In genomic region chr8:104096644-104097043, GRCm38 (mm10) we compare ENCODE assay signal across 10 mouse cellular contexts. TPM values are rescaled to one million over a fixed set of nuclear protein-coding genes. Genes with fewer than 3 reads are reported as not detected.
DNase-seq lines count a peak whose midpoint lies in the region; ATAC-seq and TF ChIP-seq lines count a peak whose summit lies in the region.
"Had no signal": no experiment of that assay in that cellular context is flagged by ENCODE, and none has a peak within 500 bp of the region (broad histone marks: within the 10 kb centered on the region; RNA-seq: fewer than 3 reads in every experiment).

No protein-coding gene starts in this region.

- 58% methylated on average over 10 of the region's 10 CpGs for WGBS in hindbrain, embryonic 10.5 days
- WGBS in hindbrain, embryonic 16.5 days = 67% methylated on average over 10 of the region's 10 CpGs
- 46% methylated on average over 10 of the region's 10 CpGs for WGBS in embryonic facial prominence, embryonic 10.5 days
- 41% methylated on average over 10 of the region's 10 CpGs for WGBS in heart, embryonic 13.5 days
- WGBS in limb, embryonic 10.5 days = 64% methylated on average over 10 of the region's 10 CpGs
- WGBS in forebrain, embryonic 12.5 days = 71% methylated on average over 10 of the region's 10 CpGs

- no peaks in the 10 kb centered on the region for H3K27me3 ChIP-seq in hindbrain, embryonic 10.5 days (ENCODE audit: insufficient read depth, poor library complexity, severe bottlenecking)
- no peaks in the 10 kb centered on the region for H3K27me3 ChIP-seq in hindbrain, embryonic 16.5 days (replicated peaks; ENCODE audit: control insufficient read depth, insufficient read depth, low read length)
- no peaks in the 10 kb centered on the region for H3K27me3 ChIP-seq in embryonic facial prominence, embryonic 10.5 days (replicated peaks; ENCODE audit: low read depth, poor library complexity, severe bottlenecking)
- no peaks in the 10 kb centered on the region for H3K27me3 ChIP-seq in heart, embryonic 13.5 days (replicated peaks)
- H3K27me3 ChIP-seq in limb, embryonic 10.5 days (ENCODE audit: low read depth, poor library complexity, severe bottlenecking) = no peaks in the 10 kb centered on the region
- H3K27me3 ChIP-seq in forebrain, embryonic 12.5 days = no peaks in the 10 kb centered on the region
- H3K27me3 ChIP-seq: stomach, embryonic 15.5 days had no signal

- no peaks in the 10 kb centered on the region for H3K9me3 ChIP-seq in hindbrain, embryonic 10.5 days
- H3K9me3 ChIP-seq in hindbrain, embryonic 16.5 days (ENCODE audit: control insufficient read depth, low read length) = no peaks in the 10 kb centered on the region
- H3K9me3 ChIP-seq in embryonic facial prominence, embryonic 10.5 days = no peaks in the 10 kb centered on the region
- H3K9me3 ChIP-seq in heart, embryonic 13.5 days = no peaks in the 10 kb centered on the region
- no peaks in the 10 kb centered on the region for H3K9me3 ChIP-seq in limb, embryonic 10.5 days (replicated peaks)
- no peaks in the 10 kb centered on the region for H3K9me3 ChIP-seq in forebrain, embryonic 12.5 days
- H3K9me3 ChIP-seq: midbrain, embryonic 12.5 days; stomach, embryonic 15.5 days had no signal

- H3K4me2 ChIP-seq in hindbrain, embryonic 16.5 days (ENCODE audit: low read length) = no peak overlapping the region
- no peak overlapping the region for H3K4me2 ChIP-seq in heart, embryonic 13.5 days
- H3K4me2 ChIP-seq in forebrain, embryonic 12.5 days = no peak overlapping the region
- H3K4me2 ChIP-seq: midbrain, embryonic 12.5 days; stomach, embryonic 15.5 days had no signal

- TF ChIP-seq CTCF in layer of hippocampus, adult 2 months (conservative IDR thresholded peaks at IDR 0.05) = no peak

- no peak overlapping the region for H3K4me3 ChIP-seq in hindbrain, embryonic 10.5 days
- no peak overlapping the region for H3K4me3 ChIP-seq in hindbrain, embryonic 16.5 days (ENCODE audit: low read length)
- H3K4me3 ChIP-seq in embryonic facial prominence, embryonic 10.5 days = no peak overlapping the region
- no peak overlapping the region for H3K4me3 ChIP-seq in heart, embryonic 13.5 days
- no peak overlapping the region for H3K4me3 ChIP-seq in limb, embryonic 10.5 days
- no peak overlapping the region for H3K4me3 ChIP-seq in layer of hippocampus, adult 2 months
- no peak overlapping the region for H3K4me3 ChIP-seq in forebrain, embryonic 12.5 days (replicated peaks)
- H3K4me3 ChIP-seq: midbrain, embryonic 12.5 days; stomach, embryonic 15.5 days had no signal

- ATAC-seq in hindbrain, embryonic 16.5 days = no peak
- ATAC-seq in heart, embryonic 13.5 days (ENCODE audit: extremely low read depth, insufficient number of reproducible peaks, low FRiP score, low TSS enrichment) = 0 out of 2 replicates have a peak, but pooled peaks have one; percentile 21
- ATAC-seq in forebrain, embryonic 12.5 days (ENCODE audit: low FRiP score) = no peak

- H3K9ac ChIP-seq in hindbrain, embryonic 16.5 days (ENCODE audit: low read depth, low read length) = no peak overlapping the region
- no peak overlapping the region for H3K9ac ChIP-seq in heart, embryonic 13.5 days
- H3K9ac ChIP-seq in forebrain, embryonic 12.5 days = no peak overlapping the region
- H3K9ac ChIP-seq: midbrain, embryonic 12.5 days; stomach, embryonic 15.5 days had no signal

- peak overlapping the region; percentile 69 for H3K27ac ChIP-seq in hindbrain, embryonic 10.5 days
- no peak overlapping the region for H3K27ac ChIP-seq in hindbrain, embryonic 16.5 days (ENCODE audit: low read depth, low read length)
- peak overlapping the region; percentile 53; the same call in 1 of the 2 replicates for H3K27ac ChIP-seq in embryonic facial prominence, embryonic 10.5 days (replicated peaks)
- peak overlapping the region; percentile 89 for H3K27ac ChIP-seq in heart, embryonic 13.5 days (replicated peaks)
- peak overlapping the region; percentile 67 for H3K27ac ChIP-seq in limb, embryonic 10.5 days
- H3K27ac ChIP-seq in layer of hippocampus, adult 2 months = no peak overlapping the region
- no peak overlapping the region for H3K27ac ChIP-seq in forebrain, embryonic 12.5 days
- H3K27ac ChIP-seq: midbrain, embryonic 12.5 days; stomach, embryonic 15.5 days had no signal

- peaks cover 30% of the 10 kb centered on the region; the same call in 1 of the 2 replicates for H3K4me1 ChIP-seq in hindbrain, embryonic 10.5 days (replicated peaks)
- peaks cover 3% of the 10 kb centered on the region; the same call in 1 of the 2 replicates for H3K4me1 ChIP-seq in hindbrain, embryonic 16.5 days (ENCODE audit: control insufficient read depth, insufficient read depth, low read depth, low read length)
- peaks cover 29% of the 10 kb centered on the region for H3K4me1 ChIP-seq in embryonic facial prominence, embryonic 10.5 days
- peaks cover 34% of the 10 kb centered on the region for H3K4me1 ChIP-seq in heart, embryonic 13.5 days
- peaks cover 25% of the 10 kb centered on the region for H3K4me1 ChIP-seq in limb, embryonic 10.5 days
- peaks cover 6% of the 10 kb centered on the region for H3K4me1 ChIP-seq in forebrain, embryonic 12.5 days
- H3K4me1 ChIP-seq: midbrain, embryonic 12.5 days; stomach, embryonic 15.5 days had no signal

- DNase-seq in hindbrain, embryonic 10.5 days (ENCODE audit: low spot score) = no peak
- DNase-seq in embryonic facial prominence, embryonic 10.5 days (ENCODE audit: low spot score) = no peak
- DNase-seq in limb, embryonic 10.5 days (ENCODE audit: low spot score) = no peak
- DNase-seq in cerebellum, postnatal 10 days = no peak
- no peak for DNase-seq in layer of hippocampus, adult 2 months (ENCODE audit: low spot score in 2 of 2)

- no peaks in the 10 kb centered on the region for H3K36me3 ChIP-seq in hindbrain, embryonic 10.5 days
- H3K36me3 ChIP-seq in hindbrain, embryonic 16.5 days (ENCODE audit: control insufficient read depth, insufficient read depth, low read length) = no peaks in the 10 kb centered on the region
- no peaks in the 10 kb centered on the region for H3K36me3 ChIP-seq in embryonic facial prominence, embryonic 10.5 days (replicated peaks)
- no peaks in the 10 kb centered on the region for H3K36me3 ChIP-seq in heart, embryonic 13.5 days
- H3K36me3 ChIP-seq in limb, embryonic 10.5 days = no peaks in the 10 kb centered on the region
- no peaks in the 10 kb centered on the region for H3K36me3 ChIP-seq in forebrain, embryonic 12.5 days (replicated peaks)
- H3K36me3 ChIP-seq: midbrain, embryonic 12.5 days; stomach, embryonic 15.5 days had no signal

RNA-seq across cellular contexts. Expression of gene Cdh5, which starts 4.8 kb away (rescaled TPM):
- polyA plus RNA-seq in hindbrain, embryonic 10.5 days (2016; fragmentation: Nextera tagmentation; extraction: Ambion mirVana) = 13.2 and 14.6 TPM in 2 replicates
- polyA plus RNA-seq in hindbrain, embryonic 16.5 days (2015; fragmentation: Nextera tagmentation; extraction: Ambion mirVana) = 11.2 and 15.0 TPM in 2 replicates
- polyA plus RNA-seq in embryonic facial prominence, embryonic 10.5 days (2016; fragmentation: Nextera tagmentation; extraction: Ambion mirVana) = 15.4 and 15.6 TPM in 2 replicates
- polyA plus RNA-seq in heart, embryonic 13.5 days (2015; fragmentation: Nextera tagmentation; extraction: Ambion mirVana) = 47.9 and 49.9 TPM in 2 replicates
- polyA plus RNA-seq in limb, embryonic 10.5 days (2016; fragmentation: Nextera tagmentation; extraction: Ambion mirVana) = 17.5 and 19.8 TPM in 2 replicates
- 10 to 100 TPM in 1 of 2 experiments, 1 to 10 TPM in 1; 9.1 to 11.6 TPM for total RNA-seq in layer of hippocampus, adult 2 months (2021)
- polyA plus RNA-seq in forebrain, embryonic 12.5 days (2016; fragmentation: Nextera tagmentation; extraction: Ambion mirVana) = 10.0 and 10.9 TPM in 2 replicates

Comparison
In these comparisons a context has a peak if more than half of its experiments do, and no peak if none do; other contexts are left out.
1. H3K27ac ChIP-seq: peak in hindbrain, embryonic 10.5 days (single experiment), embryonic facial prominence, embryonic 10.5 days (single experiment), heart, embryonic 13.5 days (single experiment) and limb, embryonic 10.5 days (single experiment); none in hindbrain, embryonic 16.5 days (single experiment), layer of hippocampus, adult 2 months (single experiment) and forebrain, embryonic 12.5 days (single experiment).